In genomic region chr4:119816620-119817356, GRCm38 (mm10) we compare ENCODE assay signal across 8 mouse cellular contexts.
DNase-seq lines count a peak whose midpoint lies in the region; ATAC-seq and TF ChIP-seq lines count a peak whose summit lies in the region.

No protein-coding gene starts in this region.

- H3K36me3 ChIP-seq in forebrain, embryonic 11.5 days (ENCODE audit: control insufficient read depth, insufficient read depth, low read length) = no peaks in the 10 kb centered on the region
- no peaks in the 10 kb centered on the region for H3K36me3 ChIP-seq in forebrain, embryonic 10.5 days (replicated peaks)
- H3K36me3 ChIP-seq in ES-E14 (ENCODE audit: control insufficient read depth, insufficient read depth, low read length, poor library complexity, severe bottlenecking) = no peaks in the 10 kb centered on the region
- H3K36me3 ChIP-seq in embryonic facial prominence, embryonic 12.5 days = no peaks in the 10 kb centered on the region
- H3K36me3 ChIP-seq in hindbrain, embryonic 13.5 days = no peaks in the 10 kb centered on the region
- no peaks in the 10 kb centered on the region for H3K36me3 ChIP-seq in stomach, embryonic 14.5 days (ENCODE audit: control insufficient read depth, insufficient read depth, low read length)

- H3K9ac ChIP-seq in forebrain, embryonic 11.5 days (ENCODE audit: low read length) = no peak overlapping the region
- no peak overlapping the region for H3K9ac ChIP-seq in ES-E14 (ENCODE audit: insufficient read depth, low read depth, low read length, poor library complexity, severe bottlenecking)
- H3K9ac ChIP-seq in embryonic facial prominence, embryonic 12.5 days = no peak overlapping the region
- H3K9ac ChIP-seq in hindbrain, embryonic 13.5 days = no peak overlapping the region
- H3K9ac ChIP-seq in stomach, embryonic 14.5 days (replicated peaks; ENCODE audit: low read depth, low read length) = no peak overlapping the region

- DNase-seq in forebrain, embryonic 11.5 days (ENCODE audit: low spot score) = peak; percentile 74
- DNase-seq in forebrain, embryonic 10.5 days (ENCODE audit: extremely low spot score, low spot score) = no peak
- peak; percentile 41 for DNase-seq in ES-E14 (ENCODE audit: low read depth, low spot score)
- DNase-seq in lung, postnatal 14 days = peak; percentile 59
- no peak for DNase-seq in thymus, postnatal 0 days (ENCODE audit: low spot score)

- WGBS in forebrain, embryonic 11.5 days = 51% methylated on average over 7 of the region's 7 CpGs
- WGBS in forebrain, embryonic 10.5 days = 69% methylated on average over 7 of the region's 7 CpGs
- 51% methylated on average over 7 of the region's 7 CpGs for WGBS in embryonic facial prominence, embryonic 12.5 days
- 29% methylated on average over 7 of the region's 7 CpGs for WGBS in hindbrain, embryonic 13.5 days
- WGBS in stomach, embryonic 14.5 days = 45% methylated on average over 7 of the region's 7 CpGs

- peaks cover 16% of the 10 kb centered on the region for H3K4me1 ChIP-seq in forebrain, embryonic 11.5 days (replicated peaks; ENCODE audit: control insufficient read depth, insufficient read depth, low read length)
- H3K4me1 ChIP-seq in forebrain, embryonic 10.5 days = peaks cover 43% of the 10 kb centered on the region
- peaks cover 15 to 30% of the 10 kb centered on the region in 2 experiments for H3K4me1 ChIP-seq in ES-E14 (ENCODE audit: control insufficient read depth in 2 of 2, insufficient read depth in 2 of 2, low read length in 2 of 2, poor library complexity in 1 of 2)
- peaks cover 16% of the 10 kb centered on the region for H3K4me1 ChIP-seq in embryonic facial prominence, embryonic 12.5 days
- peaks cover 39% of the 10 kb centered on the region for H3K4me1 ChIP-seq in hindbrain, embryonic 13.5 days (replicated peaks)
- peaks cover 13% of the 10 kb centered on the region; the same call in 1 of the 2 replicates for H3K4me1 ChIP-seq in stomach, embryonic 14.5 days (ENCODE audit: control insufficient read depth, insufficient read depth, low read length)

- peak; percentile 73 for ATAC-seq in forebrain, embryonic 11.5 days (replicated peaks; ENCODE audit: low FRiP score)
- peak; percentile 53; the same call in 1 of the 2 replicates for ATAC-seq in embryonic facial prominence, embryonic 12.5 days (ENCODE audit: insufficient number of reproducible peaks, insufficient read depth, low FRiP score, low TSS enrichment)
- peak; percentile 19; the same call in 1 of the 2 replicates for ATAC-seq in hindbrain, embryonic 13.5 days (ENCODE audit: low FRiP score)
- ATAC-seq in stomach, embryonic 14.5 days (ENCODE audit: insufficient number of reproducible peaks, insufficient read depth, low FRiP score, low read depth) = peak; percentile 54; the same call in 1 of the 2 replicates

- H3K27ac ChIP-seq in forebrain, embryonic 11.5 days (ENCODE audit: low read depth, low read length) = no peak overlapping the region
- no peak overlapping the region for H3K27ac ChIP-seq in forebrain, embryonic 10.5 days
- no peak overlapping the region for H3K27ac ChIP-seq in ES-E14 (ENCODE audit: insufficient read depth, low read depth, low read length, poor library complexity, severe bottlenecking)
- H3K27ac ChIP-seq in embryonic facial prominence, embryonic 12.5 days = no peak overlapping the region
- H3K27ac ChIP-seq in hindbrain, embryonic 13.5 days = 0 out of 2 replicates have a peak overlapping the region, but pooled peaks have one; percentile 4
- H3K27ac ChIP-seq in stomach, embryonic 14.5 days (ENCODE audit: low read length) = peak overlapping the region; percentile 48; the same call in 1 of the 2 replicates

- H3K4me3 ChIP-seq in forebrain, embryonic 11.5 days (ENCODE audit: low read depth, low read length) = no peak overlapping the region
- no peak overlapping the region for H3K4me3 ChIP-seq in forebrain, embryonic 10.5 days
- no peak overlapping the region for H3K4me3 ChIP-seq in ES-E14 (ENCODE audit: insufficient read depth in 1 of 2, low read depth in 1 of 2, low read length in 2 of 2, poor library complexity in 1 of 2, severe bottlenecking in 1 of 2)
- no peak overlapping the region for H3K4me3 ChIP-seq in embryonic facial prominence, embryonic 12.5 days
- H3K4me3 ChIP-seq in hindbrain, embryonic 13.5 days = no peak overlapping the region
- no peak overlapping the region for H3K4me3 ChIP-seq in stomach, embryonic 14.5 days (ENCODE audit: low read depth, low read length)

- no peak overlapping the region for H3K4me2 ChIP-seq in forebrain, embryonic 11.5 days (ENCODE audit: low read depth, low read length, severe bottlenecking)
- no peak overlapping the region for H3K4me2 ChIP-seq in embryonic facial prominence, embryonic 12.5 days (replicated peaks)
- H3K4me2 ChIP-seq in hindbrain, embryonic 13.5 days = peak overlapping the region; percentile 74
- no peak overlapping the region for H3K4me2 ChIP-seq in stomach, embryonic 14.5 days (replicated peaks; ENCODE audit: low read depth, low read length)

- in situ Hi-C loops in ES-E14 (cut with MboI; ENCODE audit: low sequenced_read_pairs in 2 of 2, unreplicated experiment in 2 of 2) = no loop called here

- no peaks in the 10 kb centered on the region for H3K9me3 ChIP-seq in forebrain, embryonic 11.5 days (ENCODE audit: control insufficient read depth, low read length)
- no peaks in the 10 kb centered on the region for H3K9me3 ChIP-seq in forebrain, embryonic 10.5 days
- H3K9me3 ChIP-seq in ES-E14 (ENCODE audit: control insufficient read depth, insufficient read depth, low read depth, low read length) = no peaks in the 10 kb centered on the region
- no peaks in the 10 kb centered on the region for H3K9me3 ChIP-seq in embryonic facial prominence, embryonic 12.5 days
- no peaks in the 10 kb centered on the region for H3K9me3 ChIP-seq in hindbrain, embryonic 13.5 days
- no peaks in the 10 kb centered on the region for H3K9me3 ChIP-seq in stomach, embryonic 14.5 days (ENCODE audit: control insufficient read depth, low read depth, low read length)

- peaks cover 4% of the 10 kb centered on the region; the same call in 1 of the 2 replicates for H3K27me3 ChIP-seq in forebrain, embryonic 11.5 days (ENCODE audit: control insufficient read depth, insufficient read depth, low read length)
- peaks cover 49% of the 10 kb centered on the region for H3K27me3 ChIP-seq in forebrain, embryonic 10.5 days (ENCODE audit: poor library complexity, severe bottlenecking)
- peaks cover 43% of the 10 kb centered on the region for H3K27me3 ChIP-seq in embryonic facial prominence, embryonic 12.5 days
- H3K27me3 ChIP-seq in hindbrain, embryonic 13.5 days = peaks cover 23% of the 10 kb centered on the region
- H3K27me3 ChIP-seq in stomach, embryonic 14.5 days (ENCODE audit: control insufficient read depth, insufficient read depth, low read length) = no peaks in the 10 kb centered on the region

TF ChIP-seq in ES-E14, 5 proteins besides CTCF, POLR2A, EP300 and RAD21:
- TF ChIP-seq HCFC1 (IDR thresholded peaks at IDR 0.05; ENCODE audit: borderline replicate concordance, insufficient read depth, low read length) = no peak
- TF ChIP-seq ZC3H11A (IDR thresholded peaks at IDR 0.05; ENCODE audit: borderline replicate concordance, low read depth, low read length) = no peak
- TF ChIP-seq CHD2 (IDR thresholded peaks at IDR 0.05; ENCODE audit: low read depth, low read length) = no peak
- TF ChIP-seq MAFK (IDR thresholded peaks at IDR 0.05; ENCODE audit: insufficient read depth, low read depth, low read length) = no peak
- TF ChIP-seq ZNF384 (IDR thresholded peaks at IDR 0.05; ENCODE audit: low read depth, low read length) = no peak
TF ChIP-seq in ES-E14: peak in this region for 0.

Comparison
In these comparisons a context has a peak if more than half of its experiments do, and no peak if none do; other contexts are left out.
1. DNase-seq: peak in forebrain, embryonic 11.5 days (single experiment), ES-E14 (single experiment) and lung, postnatal 14 days (single experiment); none in forebrain, embryonic 10.5 days (single experiment) and thymus, postnatal 0 days (single experiment).
2. ATAC-seq: peak in every context shown above with its lines; median percentile 73 in forebrain, embryonic 11.5 days; 54 in stomach, embryonic 14.5 days; 53 in embryonic facial prominence, embryonic 12.5 days; 19 in hindbrain, embryonic 13.5 days.
3. H3K27ac ChIP-seq: peak in hindbrain, embryonic 13.5 days (single experiment) and stomach, embryonic 14.5 days (single experiment); none in forebrain, embryonic 11.5 days (single experiment), forebrain, embryonic 10.5 days (single experiment), ES-E14 (single experiment) and embryonic facial prominence, embryonic 12.5 days (single experiment).